Mouse (Mus musculus) bone marrow, adult 2 months (tissue): ENCODE data around the gene Suclg2. TPM values are rescaled to one million over a fixed set of nuclear protein-coding genes. Genes with fewer than 3 reads are reported as not detected.

Experiments
- H3K27ac ChIP-seq: fragments of 200-500 bp; 2 replicates; pipeline ENCODE4 v1.5.1; 2012; ENCODE audit warnings: low read depth, mild to moderate bottlenecking, control low read depth, inconsistent platforms, low read length; ENCODE audit not compliant: control insufficient read depth, poor library complexity, insufficient read depth
- H3K4me1 ChIP-seq: fragments of 200-500 bp; 2 replicates; pipeline ENCODE4 v1.6.1; 2011; ENCODE audit warnings: low read length; ENCODE audit not compliant: control insufficient read depth, insufficient read depth
- H3K4me3 ChIP-seq: fragments of 200-500 bp; replicated peaks from 2 replicates; pipeline ENCODE3; 2011; ENCODE audit warnings: mild to moderate bottlenecking, low read depth, low read length, control low read depth; ENCODE audit not compliant: control insufficient read depth
- CTCF ChIP-seq: fragments of 200-500 bp; IDR thresholded peaks from 2 replicates; pipeline ENCODE4 v1.5.1; 2011; ENCODE audit warnings: low read length, control low read depth; ENCODE audit not compliant: control insufficient read depth, insufficient read depth
- POLR2A ChIP-seq: fragments of 200-500 bp; IDR thresholded peaks from 2 replicates; pipeline ENCODE4 v1.6.1; 2011; ENCODE audit warnings: low read depth, mild to moderate bottlenecking, control low read depth, low read length, borderline replicate concordance; ENCODE audit not compliant: control insufficient read depth
- WGBS: fragments of 180-500 bp; shearing (Covaris S2); methylation state at CpG from one replicate; pipeline ENCODE4 v1.1.7; 2018; 5-methylcytosine and 5-hydroxymethylcytosine counted together
- polyA plus RNA-seq: library from polyadenylated mRNA; stranded (reverse); fragments of >200 nt; gene quantifications from 2 replicates; pipeline ENCODE4 v1.2.4, GENCODE M21; 2011; ENCODE audit warnings: low replicate concordance; ENCODE audit not compliant: missing spikeins, insufficient read depth, insufficient read length

Gene Suclg2
- polyA plus RNA-seq, 1 experiment = 9.0 TPM

GRCm38 (mm10) chr6:95581893-95582292, 136.7 kb downstream of the Suclg2 start:
- Histone ChIP-seq H3K4me3 (no peak overlapping the region), H3K27ac (no peak overlapping the region), H3K4me1 (no peaks in the 10 kb centered on the region)
- WGBS = 48% methylated on average over 3 of the region's 3 CpGs
- TF ChIP-seq CTCF (no peak), POLR2A (no peak)

DNA sequence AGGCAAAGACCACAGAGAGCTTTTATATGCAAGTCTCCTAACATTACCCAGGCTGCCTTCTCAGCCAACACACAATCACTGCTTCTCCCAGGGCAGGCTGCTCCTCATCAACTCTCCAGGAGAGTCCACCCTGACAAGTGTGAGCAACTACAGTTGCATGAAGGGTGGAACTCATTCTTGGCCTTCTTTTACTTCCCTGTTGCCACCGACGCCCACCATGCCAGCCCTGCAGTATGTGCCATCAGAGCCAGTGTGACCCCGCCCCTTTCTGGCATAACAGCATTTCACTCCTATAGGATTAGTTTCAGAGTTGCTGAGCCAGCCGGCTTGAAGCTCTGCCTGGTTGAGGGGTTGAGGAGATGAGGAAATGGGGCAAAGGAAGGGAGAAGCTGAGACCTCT, 138.8 kb downstream of the Suclg2 start:
- WGBS = 77% methylated on average over 4 of the region's 4 CpGs
- TF ChIP-seq POLR2A = no peak
- TF ChIP-seq CTCF = no peak
- Histone ChIP-seq H3K4me3 (no peak overlapping the region), H3K27ac (no peak overlapping the region), H3K4me1 (no peaks in the 10 kb centered on the region)

DNA sequence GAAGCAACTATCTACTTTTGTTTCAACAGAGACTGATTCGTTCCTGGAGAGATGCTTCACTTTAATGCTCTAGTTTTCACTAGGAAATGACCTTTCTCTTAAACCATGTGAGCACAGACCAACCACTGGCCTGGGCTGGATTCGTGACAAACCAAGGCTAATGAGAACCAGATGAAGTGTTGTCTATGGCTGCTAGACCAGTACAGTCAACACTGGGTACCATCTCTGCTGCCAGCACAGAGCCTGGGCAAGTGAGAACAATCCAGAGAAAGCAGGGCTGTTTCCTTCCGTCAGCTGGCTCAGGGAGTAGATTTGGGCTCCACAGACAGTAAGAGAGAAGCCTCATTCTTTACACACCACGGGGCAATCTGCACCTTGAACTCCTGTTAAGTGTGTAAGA, 143.1 kb downstream of the Suclg2 start:
- 74% methylated on average over 4 of the region's 4 CpGs for WGBS
- H3K4me1 ChIP-seq = no peaks in the 10 kb centered on the region; the same call in 1 of the 2 replicates
- H3K4me3 ChIP-seq = no peak overlapping the region
- H3K27ac ChIP-seq = no peak overlapping the region
- TF ChIP-seq POLR2A (no peak), CTCF (no peak)

- Histone ChIP-seq H3K4me1 (no peaks in the 10 kb centered on the region; the same call in 1 of the 2 replicates), H3K27ac (no peak overlapping the region), H3K4me3 (no peak overlapping the region)
- WGBS = 89% methylated on average over 3 of the region's 3 CpGs
- TF ChIP-seq CTCF = no peak
- TF ChIP-seq POLR2A = no peak
These were observed 143.7 kb downstream of the Suclg2 start for GRCm38 (mm10) chr6:95574867-95575266.

- no peaks in the 10 kb centered on the region; the same call in 1 of the 2 replicates for H3K4me1 ChIP-seq
- no peak overlapping the region for H3K27ac ChIP-seq
- no peak for TF ChIP-seq POLR2A
- no peak for TF ChIP-seq CTCF
- no peak overlapping the region for H3K4me3 ChIP-seq
- 70% methylated on average over 4 of the region's 4 CpGs for WGBS
These were observed 144.2 kb downstream of the Suclg2 start for GRCm38 (mm10) chr6:95574389-95574788.

DNA sequence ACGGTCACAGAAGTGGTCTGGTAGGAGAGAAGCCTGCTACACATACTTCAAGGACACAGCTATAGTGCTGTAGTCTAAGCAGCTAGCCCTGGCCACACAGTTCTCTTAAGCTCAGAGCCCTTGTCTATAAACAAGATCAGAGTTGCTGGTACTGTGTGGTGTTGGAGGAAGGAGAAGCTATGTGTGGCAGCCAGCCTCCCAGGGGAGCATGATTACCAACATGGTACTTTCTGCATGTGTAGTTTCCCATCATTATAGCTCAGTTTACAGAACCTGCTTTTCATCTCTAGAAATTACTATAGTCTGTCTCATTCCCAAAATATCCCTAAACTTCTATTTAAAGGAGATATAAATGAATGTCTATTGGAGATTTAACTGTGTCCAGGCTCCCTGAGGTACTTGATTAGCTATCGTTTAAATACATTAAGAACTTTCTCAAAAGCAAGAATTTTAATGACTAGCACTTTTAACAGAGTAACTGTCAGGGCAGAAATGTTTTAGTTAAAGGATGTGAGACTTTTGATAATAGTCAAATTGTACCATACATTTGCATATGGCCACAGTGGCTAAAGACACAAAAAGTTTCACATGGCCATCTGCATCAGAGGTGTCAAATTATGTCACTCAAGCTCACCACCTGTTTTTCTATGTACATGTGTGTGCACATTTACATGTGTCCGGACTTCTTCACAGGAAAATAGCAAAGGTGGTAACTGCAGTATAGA, 145.4 kb downstream of the Suclg2 start:
- H3K4me1 ChIP-seq = no peaks in the 10 kb centered on the region; the same call in 1 of the 2 replicates
- TF ChIP-seq CTCF (no peak), POLR2A (no peak)
- H3K27ac ChIP-seq = no peak overlapping the region; the same call in 1 of the 2 replicates
- WGBS = 84% methylated on average over 3 of the region's 3 CpGs
- H3K4me3 ChIP-seq = no peak overlapping the region

DNA sequence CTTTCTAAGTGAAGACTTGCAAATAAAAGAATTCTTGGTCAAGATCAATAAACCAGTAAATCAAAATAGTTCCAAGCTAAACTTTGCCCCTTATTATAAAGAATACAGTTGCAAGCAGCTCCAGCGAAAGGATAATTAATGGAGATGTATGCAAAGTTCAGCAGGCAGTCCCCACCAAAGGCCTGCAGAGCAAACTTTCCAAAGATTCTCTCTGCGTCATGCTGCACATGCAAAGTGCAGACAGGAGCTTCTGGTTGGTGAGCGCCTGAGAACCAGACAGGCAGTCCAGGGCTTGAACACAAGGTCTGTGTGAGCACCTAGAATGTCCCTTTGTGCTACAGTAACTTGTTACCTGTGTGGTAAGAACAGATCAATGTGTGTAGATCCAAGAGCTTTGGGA, 147.0 kb downstream of the Suclg2 start:
- WGBS = 88% methylated on average over 3 of the region's 3 CpGs
- no peaks in the 10 kb centered on the region; the same call in 1 of the 2 replicates for H3K4me1 ChIP-seq
- no peak overlapping the region for H3K4me3 ChIP-seq
- no peak for TF ChIP-seq POLR2A
- TF ChIP-seq CTCF = no peak
- H3K27ac ChIP-seq = no peak overlapping the region

DNA sequence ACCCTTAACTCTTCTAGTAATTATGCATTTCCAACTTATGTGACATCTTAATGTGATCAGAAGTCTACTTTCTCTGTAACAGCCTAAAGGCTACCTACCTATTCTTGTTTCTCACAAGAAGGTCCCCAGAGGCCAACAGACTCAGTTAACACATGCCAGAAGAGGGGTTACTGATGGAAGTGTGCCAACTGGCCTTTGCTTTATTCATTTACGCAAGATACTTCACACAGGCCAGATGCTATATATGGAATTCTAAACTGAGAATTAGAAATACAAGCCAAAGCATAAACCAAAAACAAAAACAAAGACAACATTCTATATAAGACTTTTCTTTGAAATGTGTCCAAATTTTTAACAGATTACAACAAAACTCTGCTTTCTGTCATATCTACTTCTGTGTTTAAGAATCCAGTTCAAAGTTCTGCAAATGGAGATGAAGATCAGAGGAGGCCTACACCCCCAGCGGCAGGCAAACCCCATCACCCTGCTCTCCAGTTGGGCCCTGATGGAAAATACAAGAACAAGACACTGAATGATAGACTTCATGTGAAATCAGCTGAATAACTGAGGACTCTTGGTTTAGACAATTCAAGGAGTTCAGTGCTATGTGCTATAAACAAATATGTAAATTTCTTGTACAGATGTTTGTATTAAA, 155.1 kb downstream of the Suclg2 start:
- WGBS = 79% methylated on average over 2 of the region's 2 CpGs
- Histone ChIP-seq H3K27ac (no peak overlapping the region), H3K4me3 (no peak overlapping the region), H3K4me1 (no peaks in the 10 kb centered on the region)
- TF ChIP-seq CTCF (no peak), POLR2A (no peak)
